Mouse (Mus musculus) thymus, adult 2 months (tissue): ENCODE measurements around the gene Asnsd1.
"Not testable (repeated sequence)": the region's sequence is repeated elsewhere in the genome, so short reads cannot be mapped to it uniquely, and the experiment has no call there.

Source experiments
- CTCF ChIP-seq: fragments of 200-500 bp; IDR thresholded peaks from 2 replicates; pipeline ENCODE4 v1.5.1; 2012; ENCODE audit warnings: mild to moderate bottlenecking, control low read depth, low read length, moderate library complexity, borderline replicate concordance; ENCODE audit not compliant: control insufficient read depth, poor library complexity, insufficient read depth; ENCODE audit errors: extremely low read depth
- POLR2A ChIP-seq: fragments of 200-500 bp; IDR thresholded peaks from 2 replicates; pipeline ENCODE4 v1.6.1; 2012; ENCODE audit warnings: mild to moderate bottlenecking, low read length, control low read depth, moderate library complexity; ENCODE audit not compliant: control insufficient read depth, poor library complexity, insufficient read depth; ENCODE audit errors: extremely low read depth

DNA sequence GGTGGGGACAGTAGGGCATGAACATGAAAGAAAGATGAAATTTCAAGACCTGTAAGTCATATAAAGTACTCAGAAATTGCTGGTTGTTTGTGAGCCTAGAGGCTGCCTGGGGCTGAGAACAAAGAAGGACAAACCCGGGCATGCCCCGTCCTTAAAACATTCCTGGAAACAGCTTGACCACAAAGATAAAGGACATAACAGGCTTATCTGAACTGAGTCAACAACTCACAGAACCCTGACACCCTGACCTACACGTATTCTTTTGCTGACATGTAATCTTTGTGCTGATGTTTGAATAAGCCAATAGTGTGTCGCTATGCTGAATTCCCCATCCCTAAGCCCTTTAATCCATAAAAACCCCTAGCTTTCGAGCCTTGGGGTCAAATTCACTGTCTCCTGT is 19.0 kb downstream of the Asnsd1 start:
- not testable (repeated sequence) for TF ChIP-seq CTCF, POLR2A
